Mouse (Mus musculus) bone marrow, adult 2 months (tissue): Measurements from ENCODE around the gene Gm8947.

Experiments
- CTCF ChIP-seq: fragments of 200-500 bp; IDR thresholded peaks from 2 replicates; pipeline ENCODE4 v1.5.1; 2011; ENCODE audit warnings: low read length, control low read depth; ENCODE audit not compliant: control insufficient read depth, insufficient read depth
- POLR2A ChIP-seq: fragments of 200-500 bp; IDR thresholded peaks from 2 replicates; pipeline ENCODE4 v1.6.1; 2011; ENCODE audit warnings: low read depth, mild to moderate bottlenecking, control low read depth, low read length, borderline replicate concordance; ENCODE audit not compliant: control insufficient read depth

GRCm38 (mm10) chr1:151215985-151216384 is 23.8 kb downstream of the Gm8947 start:
- TF ChIP-seq CTCF (no peak), POLR2A (no peak)
